Mouse (Mus musculus): ENCODE measurements around the gene Gdf9.
A peak's percentile ranks its signal among the peaks of the same experiment; 100 is the strongest.

Gdf9 gene

DNA sequence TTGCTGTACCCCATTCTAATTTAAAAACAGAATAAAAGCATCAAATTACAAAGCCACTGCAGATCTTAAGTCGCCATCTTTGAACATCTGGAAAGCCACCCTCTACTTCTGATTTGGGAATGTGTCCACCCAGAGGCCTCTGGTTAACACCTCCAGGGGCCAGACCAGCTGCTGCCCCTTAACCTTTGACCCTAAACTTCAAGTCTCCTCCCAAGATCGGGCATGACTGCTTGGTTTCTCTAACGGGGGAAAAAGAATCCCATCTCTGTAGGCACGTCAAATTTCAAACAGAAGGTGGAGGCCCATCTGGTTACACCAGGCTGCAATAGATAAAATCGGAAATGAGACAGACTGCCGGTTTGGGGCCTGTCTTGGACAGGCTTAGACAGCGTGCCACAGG, 47.0 kb downstream of the Gdf9 start:
- DNase-seq (ENCODE audit: low spot score in 2 of 2), result no peak

DNA sequence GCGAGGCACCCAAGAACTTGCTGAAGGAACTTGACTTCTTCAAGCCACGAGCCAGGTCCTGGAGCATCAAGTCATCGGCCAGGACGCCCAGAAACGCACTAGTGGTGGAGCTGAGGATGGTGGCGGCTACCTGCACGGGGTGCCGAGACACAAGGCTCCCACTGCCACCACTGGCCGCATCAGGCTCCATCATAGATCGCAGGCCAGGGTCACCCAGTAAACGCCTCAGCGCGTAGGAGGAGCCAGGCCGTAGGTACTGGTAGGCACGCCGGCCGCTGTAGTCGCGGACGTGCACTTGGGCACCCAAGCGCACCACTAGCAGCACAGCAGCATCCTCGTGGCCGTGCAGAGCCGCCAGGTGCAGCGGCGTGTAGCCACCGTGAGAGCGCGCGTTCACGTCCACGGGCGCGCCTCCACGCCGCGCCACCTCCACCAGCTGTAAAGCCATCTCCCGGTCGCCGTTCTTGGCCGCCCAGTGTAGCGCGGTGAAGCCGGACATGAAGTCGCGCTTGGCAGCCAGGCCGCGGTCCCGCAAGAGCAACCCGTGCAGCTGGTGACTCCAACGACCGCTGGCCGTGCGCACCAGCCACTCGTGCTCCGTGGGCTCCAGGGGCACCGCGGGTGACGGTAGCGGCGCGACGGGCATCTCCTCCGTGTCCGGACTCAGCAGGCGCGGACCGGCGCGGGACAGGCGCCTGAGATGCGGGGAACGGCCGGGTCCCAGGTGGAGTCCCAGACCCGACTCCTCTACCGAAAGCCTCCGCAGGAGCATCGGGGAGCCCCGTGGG, 47.8 kb downstream of the Gdf9 start:
- DNase-seq (ENCODE audit: low spot score in 2 of 2), result no peak

DNA sequence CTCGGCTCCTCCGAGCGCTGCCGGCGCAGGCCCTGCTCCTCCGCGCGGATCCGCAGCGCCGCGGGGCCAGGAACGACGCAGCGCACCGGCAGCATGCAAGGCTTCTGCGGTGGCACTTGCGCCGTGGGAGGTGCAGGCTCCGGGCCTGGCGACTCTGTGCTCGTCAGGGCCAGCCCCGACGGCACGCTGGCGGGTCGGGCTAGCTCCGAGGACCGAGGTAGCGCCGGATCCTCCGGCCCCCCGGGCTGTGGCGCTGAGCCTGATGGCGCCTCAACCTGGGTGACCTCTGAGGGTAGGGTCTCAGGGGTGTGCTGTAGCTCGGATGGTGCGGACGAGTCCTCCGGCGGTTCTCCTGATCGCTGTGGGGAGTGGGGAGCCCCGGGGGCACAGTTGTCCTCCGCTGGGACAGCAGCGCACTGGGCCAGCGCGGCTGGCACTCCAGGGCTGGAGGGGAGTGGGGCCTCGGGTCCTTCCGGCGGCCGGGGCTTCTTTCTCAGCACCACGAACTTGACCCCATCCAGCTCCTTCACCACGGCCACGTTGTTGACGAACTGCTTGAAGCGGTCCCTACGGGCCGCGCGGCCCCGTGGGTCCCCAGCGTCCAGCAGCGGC, 48.5 kb downstream of the Gdf9 start:
- no peak for DNase-seq (ENCODE audit: low spot score in 2 of 2)

DNA sequence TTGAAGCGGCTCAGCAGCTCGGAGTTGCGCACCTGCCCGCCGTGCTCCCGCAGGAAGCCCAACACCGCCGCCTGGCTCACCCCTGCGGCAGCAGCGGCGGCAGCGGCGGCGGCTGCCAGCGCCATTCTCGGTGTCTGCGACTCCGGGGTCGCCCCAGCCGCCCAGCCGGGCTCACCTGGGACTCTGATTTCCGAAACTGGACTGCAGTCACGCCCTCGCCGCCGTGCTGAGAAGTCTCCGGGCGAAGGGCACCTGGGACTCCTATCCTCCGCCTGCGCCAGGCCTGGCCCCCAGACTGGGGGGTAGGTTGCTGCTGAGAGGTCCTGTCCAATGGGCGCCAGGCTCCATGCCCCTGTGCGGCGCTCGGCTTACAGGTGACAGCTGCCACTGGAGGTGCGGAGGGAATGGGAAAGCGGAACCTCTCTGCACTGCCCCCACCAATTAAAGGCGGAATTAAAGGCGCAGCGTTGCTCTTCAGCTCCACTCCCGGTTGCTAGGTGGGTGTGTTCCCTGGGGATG, 49.0 kb downstream of the Gdf9 start, which contains the start of the genes Gm9945 and Sowaha:
Gm9945 (plus strand) TSS at position 384 of the 519 bp plus-strand sequence.
Sowaha (minus strand) TSS at position 492 of the 519 bp plus-strand sequence.
- peak in 1 of 2 experiments; percentile 27 for DNase-seq (ENCODE audit: low spot score in 2 of 2)

DNA sequence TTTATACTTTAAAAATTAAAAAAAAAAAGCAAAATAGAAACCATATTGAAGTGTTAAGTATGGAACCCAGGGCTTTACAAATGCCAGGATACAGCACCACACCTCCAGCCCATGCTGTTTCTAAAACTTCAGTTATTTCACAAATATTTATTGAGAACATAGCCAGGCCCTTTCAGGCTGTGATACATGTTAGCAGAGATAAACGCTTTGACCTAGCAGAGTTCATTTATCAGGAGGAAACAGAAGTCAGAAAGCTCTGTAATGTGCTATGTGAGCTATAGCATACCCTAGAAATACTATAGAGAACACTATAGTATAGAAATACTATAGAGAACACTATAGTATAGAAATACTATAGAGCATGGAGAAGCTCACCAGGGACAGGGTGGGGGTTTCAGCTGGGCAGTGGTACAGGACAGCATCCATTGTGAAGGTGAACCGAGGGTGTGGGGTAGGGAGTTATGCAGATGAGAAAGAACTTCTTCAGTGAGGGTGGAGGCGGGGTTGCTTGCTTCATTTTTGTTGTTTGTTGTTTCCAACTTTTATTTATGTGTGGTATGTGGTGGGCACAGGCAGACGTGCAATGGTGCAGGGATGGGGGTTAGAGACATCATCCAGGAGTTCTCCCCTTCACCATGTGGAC, 50.4 kb downstream of the Gdf9 start:
- DNase-seq (ENCODE audit: low spot score in 2 of 2), result no peak

DNA sequence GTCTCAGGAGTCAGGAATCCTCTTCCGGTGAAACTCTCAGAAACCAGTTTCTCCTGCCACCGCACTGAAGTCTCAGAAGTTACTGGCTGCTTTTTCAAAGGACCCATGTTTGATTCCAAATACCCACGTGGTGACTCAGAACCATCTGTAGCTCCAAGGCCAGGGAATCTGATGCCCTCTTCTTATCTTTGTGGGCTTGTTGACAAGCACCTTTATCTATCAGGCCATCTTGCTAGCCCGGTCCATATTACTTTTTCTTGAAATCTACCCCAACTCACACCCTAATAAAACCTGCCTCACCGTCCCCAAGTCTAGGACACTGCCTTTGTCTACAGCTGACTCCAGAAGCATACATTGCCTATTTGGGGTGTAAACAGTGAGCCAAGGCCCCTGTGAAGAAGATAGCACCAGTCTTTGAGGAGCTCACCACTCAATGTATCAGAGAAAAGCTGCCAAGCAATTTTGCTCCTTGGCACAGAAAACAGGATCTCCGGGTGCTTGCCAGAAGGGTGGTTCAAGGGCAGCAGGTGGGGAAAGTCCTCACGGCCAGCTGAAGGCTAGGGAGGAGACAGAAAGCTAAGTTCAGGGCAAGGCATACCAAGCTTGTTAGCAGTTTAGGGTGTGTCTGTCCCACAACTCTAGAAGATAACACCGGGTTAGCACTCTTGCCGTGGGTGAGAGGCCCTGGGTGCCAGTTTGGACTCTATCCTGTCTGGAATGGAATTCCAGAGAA, 52.5 kb downstream of the Gdf9 start:
- DNase-seq (ENCODE audit: low spot score in 2 of 2), result peak in 1 of 2 experiments; percentile 30

DNA sequence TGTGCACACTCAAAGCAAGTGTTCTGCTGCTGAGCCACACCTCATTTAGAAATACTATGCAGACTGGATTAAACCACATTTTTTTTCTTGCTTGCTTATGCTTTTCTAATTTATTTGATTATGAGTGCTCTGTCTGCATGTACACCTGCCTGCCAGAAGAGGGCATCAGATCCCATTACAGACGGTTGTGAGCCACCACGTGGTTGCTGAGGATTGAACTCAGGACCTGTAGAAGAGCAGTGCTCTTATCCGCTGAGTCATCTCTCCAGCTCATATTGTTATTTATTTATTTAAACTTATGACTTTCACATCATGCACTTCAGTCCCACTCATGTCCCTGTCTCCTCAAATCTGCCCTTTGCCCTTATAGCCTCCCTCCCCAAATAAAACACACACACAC, 54.9 kb downstream of the Gdf9 start:
- no peak for DNase-seq (ENCODE audit: low spot score in 2 of 2)

DNA sequence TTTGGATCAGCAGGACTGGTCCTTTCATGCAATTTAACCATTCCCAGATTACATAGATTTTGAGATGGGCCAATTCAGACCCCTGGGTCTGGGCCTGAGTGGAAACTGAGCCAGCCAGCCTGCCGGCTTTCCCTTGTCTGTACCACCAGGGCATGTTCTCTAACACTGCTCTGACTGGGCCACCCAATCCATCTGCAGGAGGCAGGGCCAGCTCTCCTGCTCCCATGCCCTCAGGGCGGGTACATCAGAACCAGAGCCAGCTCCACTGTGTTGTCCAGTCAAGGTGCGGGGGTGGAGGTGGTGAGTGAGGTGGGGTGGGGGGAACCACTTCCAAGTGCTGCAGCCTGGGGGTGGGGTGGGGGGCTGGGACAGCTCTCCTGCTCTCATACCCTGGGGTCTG, 55.5 kb downstream of the Gdf9 start:
- DNase-seq (ENCODE audit: low spot score in 2 of 2), result no peak

DNA sequence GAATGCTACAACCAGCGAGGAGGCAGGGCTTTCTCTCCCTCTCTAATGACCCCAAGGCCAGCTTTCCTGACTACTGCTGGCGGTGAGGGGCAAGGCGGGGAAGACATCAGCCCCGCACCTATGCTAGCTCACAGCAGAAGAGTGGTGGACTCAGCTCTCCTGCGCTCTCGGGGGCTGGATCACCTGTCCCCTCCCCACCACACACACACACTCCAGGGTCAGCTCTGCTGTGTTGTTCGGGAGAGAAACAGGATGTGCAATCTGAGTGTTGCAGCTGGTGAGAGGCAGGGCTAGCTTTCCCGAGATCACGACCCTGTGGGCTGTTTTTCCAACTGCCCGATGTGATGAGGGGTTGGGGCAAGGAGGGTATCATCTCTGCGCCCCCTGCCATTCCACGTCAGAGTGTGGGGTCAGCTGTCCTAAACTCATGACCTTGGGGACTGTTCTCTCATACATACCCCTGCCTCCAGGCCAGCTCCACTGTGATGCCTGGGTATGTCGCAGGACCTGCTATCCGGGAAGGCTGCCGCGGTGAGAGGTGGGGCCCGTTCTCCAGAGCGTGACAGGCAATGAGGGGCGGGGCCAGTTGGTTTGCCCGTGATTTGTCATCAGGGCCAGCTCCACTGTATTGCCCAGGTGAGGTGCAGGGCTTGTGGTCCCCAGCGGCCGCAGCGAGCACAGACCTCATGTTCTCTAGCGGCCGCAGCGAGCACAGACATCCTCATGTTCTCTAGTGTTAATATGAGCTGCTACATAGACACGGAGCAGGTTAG, 56.2 kb downstream of the Gdf9 start:
- DNase-seq (ENCODE audit: low spot score in 2 of 2), result peak in 1 of 2 experiments; percentile 46

All from urinary bladder, postnatal 4 days (tissue).